Mouse (Mus musculus) neural tube, embryonic 14.5 days (tissue): ENCODE measurements around the gene Trrap. TPM values are rescaled to one million over a fixed set of nuclear protein-coding genes. Genes with fewer than 3 reads are reported as not detected.
"Not testable (repeated sequence)": the region's sequence is repeated elsewhere in the genome, so short reads cannot be mapped to it uniquely, and the experiment has no call there.

Experiments
- ATAC-seq: fragments of 200-750 bp; cut with Nextera tagmentation; 2 replicates; pipeline ENCODE4 v1.8.0; 2017; ENCODE audit warnings: low read depth, mild to moderate bottlenecking, moderate TSS enrichment, moderate library complexity
- H3K27ac ChIP-seq: fragments of 300-500 bp; sonication (generic); 2 replicates; pipeline ENCODE4 v1.5.1; 2014; ENCODE audit warnings: low read depth, mild to moderate bottlenecking, control low read depth, low read length, moderate library complexity, mixed read lengths
- H3K27me3 ChIP-seq: fragments of 300-500 bp; sonication (generic); 2 replicates; pipeline ENCODE4 v1.6.1; 2014; ENCODE audit warnings: low read length; ENCODE audit not compliant: control insufficient read depth, insufficient read depth
- H3K36me3 ChIP-seq: fragments of 300-500 bp; sonication (generic); 2 replicates; pipeline ENCODE4 v1.6.1; 2014; ENCODE audit warnings: low read length, mixed read lengths; ENCODE audit not compliant: control insufficient read depth, insufficient read depth
- H3K4me1 ChIP-seq: fragments of 300-500 bp; sonication (generic); 2 replicates; pipeline ENCODE4 v1.6.1; 2014; ENCODE audit warnings: low read length; ENCODE audit not compliant: control insufficient read depth, insufficient read depth
- H3K4me2 ChIP-seq: fragments of 300-500 bp; sonication (generic); 2 replicates; pipeline ENCODE4 v1.6.1; 2014; ENCODE audit warnings: mild to moderate bottlenecking, low read depth, low read length, control low read depth
- H3K4me3 ChIP-seq: fragments of 300-500 bp; sonication (generic); 2 replicates; pipeline ENCODE4 v1.5.1; 2014; ENCODE audit warnings: low read depth, low read length, control low read depth, mixed read lengths
- H3K9ac ChIP-seq: fragments of 300-500 bp; sonication (generic); replicated peaks from 2 replicates; pipeline ENCODE4 v1.6.1; 2014; ENCODE audit warnings: low read depth, mild to moderate bottlenecking, control low read depth, low read length, mixed read lengths
- H3K9me3 ChIP-seq: fragments of 300-500 bp; sonication (generic); 2 replicates; pipeline ENCODE4 v1.6.1; 2016; ENCODE audit warnings: low read length; ENCODE audit not compliant: control insufficient read depth
- WGBS: fragments of 180-500 bp; shearing (Covaris S2); extraction: QIAGEN DNeasy Blood & Tissue Kit; methylation state at CpG from one replicate; pipeline ENCODE4 v1.1.7; 2014; 5-methylcytosine and 5-hydroxymethylcytosine counted together
- polyA plus RNA-seq: library from polyadenylated mRNA; unstranded; fragments of >200 nt; fragmentation: Nextera tagmentation; extraction: Ambion mirVana; gene quantifications from 2 replicates; pipeline ENCODE4 v1.2.1, GENCODE M21; 2014

Gene Trrap
- polyA plus RNA-seq = 92.0 and 102 TPM in 2 replicates

DNA sequence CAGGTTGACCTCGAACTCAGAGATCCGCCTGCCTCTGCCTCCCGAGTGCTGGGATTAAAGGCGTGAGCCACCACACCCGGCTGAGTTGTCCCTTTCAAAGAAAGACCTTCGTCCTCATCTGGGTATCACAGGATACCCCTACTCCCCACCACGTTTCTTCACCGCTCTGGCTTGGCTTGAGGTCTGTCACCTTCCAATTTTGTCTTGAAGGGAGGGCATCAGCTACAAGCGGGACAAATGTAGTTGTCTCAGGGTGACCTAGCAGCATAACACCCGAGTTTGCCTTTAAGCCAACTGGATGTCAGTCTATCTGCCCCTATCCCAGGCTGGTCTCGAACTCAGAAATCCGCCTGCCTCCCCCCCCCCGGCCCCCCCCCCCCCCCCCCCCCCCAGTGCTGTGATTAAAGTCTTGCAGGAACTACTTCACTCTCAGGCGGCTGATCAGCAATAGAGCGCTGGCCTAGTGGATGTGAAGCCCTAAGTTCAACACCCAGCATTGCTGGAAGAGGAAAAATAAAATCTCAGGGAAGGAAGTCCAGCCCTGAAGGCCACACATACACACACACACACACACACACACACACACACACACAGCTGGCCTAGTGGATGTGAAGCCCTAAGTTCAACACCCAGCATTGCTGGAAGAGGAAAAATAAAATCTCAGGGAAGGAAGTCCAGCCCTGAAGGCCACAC, at the start of gene Trrap:
Trrap (plus strand) TSS at position 627 of the 693 bp plus-strand sequence.
- 86% methylated on average over 13 of the region's 15 CpGs for WGBS
- Histone ChIP-seq H3K4me2 (peak within 1 kb of the TSS; percentile 65), H3K27ac (peak within 1 kb of the TSS; percentile 97), H3K9ac (peak within 1 kb of the TSS; percentile 94), H3K4me3 (peak within 1 kb of the TSS; percentile 83)
- H3K9me3 ChIP-seq, H3K4me1 ChIP-seq, H3K27me3 ChIP-seq, H3K36me3 ChIP-seq: not testable (repeated sequence)
- ATAC-seq = peak; percentile 0; the same call in 1 of the 2 replicates

DNA sequence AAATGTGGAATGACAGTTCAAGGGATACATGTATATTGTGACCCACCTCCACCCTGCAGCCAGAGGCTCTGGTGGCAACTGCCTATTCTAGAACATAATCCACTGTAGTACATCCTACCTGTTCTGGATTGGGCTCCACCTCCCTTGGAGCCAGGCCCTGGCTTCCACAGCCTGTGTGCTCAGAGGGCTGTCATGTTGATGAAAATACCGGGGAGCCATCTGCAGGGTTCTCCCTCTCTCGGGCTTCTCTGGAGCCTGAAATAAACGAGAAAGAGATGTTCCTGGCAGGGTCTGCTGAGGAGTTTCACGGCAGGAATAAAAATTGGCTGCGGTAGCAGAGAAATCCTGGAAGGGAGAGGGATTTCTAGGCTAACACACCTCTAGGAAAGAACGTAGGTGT, 47.8 kb upstream of the Trrap start:
- H3K9ac ChIP-seq = no peak overlapping the region
- WGBS = 65% methylated on average over 6 of the region's 6 CpGs
- no peak overlapping the region for H3K4me2 ChIP-seq
- ATAC-seq = no peak
- no peaks in the 10 kb centered on the region for H3K27me3 ChIP-seq
- H3K36me3 ChIP-seq = no peaks in the 10 kb centered on the region
- no peaks in the 10 kb centered on the region for H3K9me3 ChIP-seq
- no peak overlapping the region for H3K4me3 ChIP-seq
- H3K27ac ChIP-seq = no peak overlapping the region
- H3K4me1 ChIP-seq = no peaks in the 10 kb centered on the region

DNA sequence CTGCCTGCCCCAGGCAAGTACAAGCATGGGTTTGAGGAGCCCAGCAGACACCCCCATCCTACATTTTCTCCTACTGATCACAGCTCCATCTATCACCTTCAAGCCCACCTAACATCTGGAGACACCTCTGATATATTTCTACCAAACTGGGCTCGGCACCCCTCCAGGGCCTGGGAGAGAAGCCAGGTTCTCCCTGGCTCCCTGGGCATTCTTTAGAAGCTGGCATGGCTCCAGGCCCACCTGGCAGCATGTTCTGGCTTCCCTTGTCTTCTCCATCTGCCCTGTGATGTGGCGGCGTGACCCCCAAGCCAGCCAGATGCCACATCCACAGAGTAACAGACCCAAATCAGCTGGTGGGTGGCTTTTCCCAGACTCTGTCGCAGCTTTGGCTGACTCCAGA, 47.3 kb upstream of the Trrap start:
- no peak overlapping the region for H3K9ac ChIP-seq
- no peaks in the 10 kb centered on the region for H3K36me3 ChIP-seq
- no peak overlapping the region for H3K27ac ChIP-seq
- no peaks in the 10 kb centered on the region for H3K27me3 ChIP-seq
- H3K4me2 ChIP-seq = no peak overlapping the region
- no peaks in the 10 kb centered on the region for H3K9me3 ChIP-seq
- 75% methylated on average over 4 of the region's 4 CpGs for WGBS
- no peak overlapping the region for H3K4me3 ChIP-seq
- no peak for ATAC-seq
- no peaks in the 10 kb centered on the region for H3K4me1 ChIP-seq

DNA sequence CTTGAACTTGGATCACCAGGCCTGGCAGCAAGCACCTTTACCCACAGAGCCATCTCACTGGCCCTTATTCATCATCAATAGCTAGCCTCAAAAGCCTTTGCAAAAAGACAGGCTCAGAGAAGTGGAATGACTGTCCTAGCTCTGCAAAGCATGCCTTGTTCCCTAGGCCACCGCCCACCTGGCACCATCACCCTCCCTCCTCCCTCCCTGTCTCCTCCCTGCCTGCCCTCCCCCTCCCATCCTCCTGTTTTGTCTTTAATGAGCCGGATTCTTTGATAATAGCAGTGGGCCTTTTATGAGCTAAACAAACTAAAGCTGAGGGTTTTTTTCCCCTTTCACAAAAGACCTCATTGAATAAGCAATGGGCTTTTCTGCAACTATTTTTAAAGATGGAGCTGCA, 42.6 kb upstream of the Trrap start:
- Histone ChIP-seq H3K36me3 (no peaks in the 10 kb centered on the region), H3K4me2 (no peak overlapping the region), H3K9ac (no peak overlapping the region), H3K4me3 (no peak overlapping the region), H3K4me1 (no peaks in the 10 kb centered on the region), H3K9me3 (no peaks in the 10 kb centered on the region), H3K27me3 (no peaks in the 10 kb centered on the region), H3K27ac (no peak overlapping the region)
- 21% methylated on average over 2 of the region's 2 CpGs for WGBS
- no peak for ATAC-seq

DNA sequence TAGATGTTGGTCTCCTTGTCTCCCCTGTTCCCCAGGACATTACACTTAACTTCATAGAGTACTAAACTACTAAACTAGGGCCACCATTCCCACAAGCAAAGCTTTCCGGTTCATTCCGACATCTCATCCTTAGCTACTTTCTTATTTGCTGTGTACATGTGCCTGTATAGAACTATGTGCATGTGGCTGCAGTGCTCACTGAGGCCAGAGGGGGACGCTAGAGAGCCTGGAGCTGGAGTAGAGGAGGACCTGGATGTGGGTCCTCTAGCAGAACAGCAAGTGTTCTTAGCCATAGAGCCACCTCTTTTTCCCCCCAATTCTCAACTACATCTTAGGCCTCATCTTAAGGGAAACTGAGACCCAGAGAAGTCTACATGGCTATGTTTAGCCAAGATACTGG, 42.0 kb upstream of the Trrap start:
- WGBS = 89% methylated on average over 3 of the region's 3 CpGs
- no peaks in the 10 kb centered on the region for H3K27me3 ChIP-seq
- H3K9ac ChIP-seq = no peak overlapping the region
- ATAC-seq = no peak
- no peaks in the 10 kb centered on the region for H3K36me3 ChIP-seq
- no peak overlapping the region for H3K4me2 ChIP-seq
- no peaks in the 10 kb centered on the region for H3K9me3 ChIP-seq
- H3K4me3 ChIP-seq = no peak overlapping the region
- no peaks in the 10 kb centered on the region for H3K4me1 ChIP-seq
- no peak overlapping the region for H3K27ac ChIP-seq

DNA sequence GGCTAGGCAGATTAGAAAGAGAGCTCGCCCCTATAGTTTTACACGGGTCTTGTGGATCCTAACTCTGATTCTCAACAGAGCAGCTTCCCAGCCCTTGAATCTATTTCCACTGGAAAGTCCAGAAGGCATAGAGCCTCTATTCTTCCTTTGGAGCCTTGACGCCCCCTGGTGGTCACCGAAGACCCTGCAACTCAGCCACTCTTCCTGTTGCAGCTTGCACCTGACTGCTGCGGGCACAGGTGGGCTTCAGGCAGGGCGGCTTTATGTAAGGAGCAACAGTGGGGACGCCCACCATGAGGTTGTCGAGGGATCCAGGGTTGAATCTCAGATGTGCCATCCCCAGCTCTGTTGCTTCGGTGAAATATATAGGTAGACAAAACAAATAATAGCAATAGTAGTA, 40.4 kb upstream of the Trrap start:
- no peaks in the 10 kb centered on the region for H3K4me1 ChIP-seq

DNA sequence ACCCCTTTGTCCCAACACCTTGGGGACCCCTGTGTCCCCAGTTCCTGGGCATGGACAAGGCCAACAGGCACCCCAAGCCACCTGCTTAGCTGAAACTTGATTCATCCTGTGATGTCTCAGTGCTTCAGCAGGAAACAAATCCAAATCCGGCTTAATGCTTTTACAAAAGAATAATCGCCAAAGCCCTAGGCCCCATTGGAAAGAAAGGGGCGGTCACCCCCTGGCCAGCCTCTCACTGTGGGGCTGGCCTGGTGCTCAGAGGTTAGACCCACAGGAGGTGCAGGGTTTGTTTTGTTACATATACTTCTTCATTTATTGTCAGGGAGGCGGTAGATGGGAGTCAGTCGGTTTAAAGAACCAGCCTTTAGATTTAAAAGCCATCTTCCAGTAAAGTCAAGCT, 39.3 kb upstream of the Trrap start:
- Histone ChIP-seq H3K9ac (no peak overlapping the region), H3K27ac (no peak overlapping the region), H3K4me1 (no peaks in the 10 kb centered on the region), H3K27me3 (no peaks in the 10 kb centered on the region), H3K4me3 (no peak overlapping the region), H3K9me3 (no peaks in the 10 kb centered on the region), H3K4me2 (no peak overlapping the region), H3K36me3 (no peaks in the 10 kb centered on the region)
- 32% methylated on average over 5 of the region's 5 CpGs for WGBS
- ATAC-seq = no peak

More for the DNA sequence above, 40.4 kb upstream of the Trrap start:
- no peak overlapping the region for H3K4me3 ChIP-seq
- no peak overlapping the region for H3K9ac ChIP-seq
- WGBS = 10% methylated on average over 9 of the region's 9 CpGs
- no peak overlapping the region for H3K4me2 ChIP-seq
- no peaks in the 10 kb centered on the region for H3K9me3 ChIP-seq
- peak; percentile 51; the same call in 1 of the 2 replicates for ATAC-seq
- H3K27ac ChIP-seq = no peak overlapping the region
- H3K36me3 ChIP-seq = no peaks in the 10 kb centered on the region
- H3K27me3 ChIP-seq = no peaks in the 10 kb centered on the region

DNA sequence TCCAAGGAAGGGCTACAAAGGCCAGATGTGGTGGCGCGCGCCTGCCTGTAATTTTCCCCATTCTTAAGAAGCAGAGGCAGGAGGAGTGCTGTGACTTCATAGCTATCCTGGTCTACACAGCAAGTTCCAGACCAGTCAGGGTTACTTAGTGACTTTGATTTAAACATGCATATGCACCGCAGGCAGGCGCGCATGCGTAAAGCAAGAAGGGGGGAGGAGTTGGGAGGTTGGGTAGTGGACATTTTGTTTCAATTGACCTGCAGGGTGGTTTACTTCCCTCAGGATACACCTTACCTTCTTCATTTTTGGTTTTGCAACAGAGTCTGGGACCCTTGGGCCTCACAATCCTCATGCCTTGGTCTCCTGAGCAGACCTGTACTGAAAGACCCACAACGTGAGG, 38.3 kb upstream of the Trrap start:
- Histone ChIP-seq H3K4me1 (no peaks in the 10 kb centered on the region), H3K27me3 (no peaks in the 10 kb centered on the region), H3K4me3 (no peak overlapping the region), H3K4me2 (no peak overlapping the region), H3K9me3 (no peaks in the 10 kb centered on the region), H3K36me3 (no peaks in the 10 kb centered on the region), H3K9ac (no peak overlapping the region), H3K27ac (no peak overlapping the region)
- 86% methylated on average over 8 of the region's 8 CpGs for WGBS
- ATAC-seq = no peak

DNA sequence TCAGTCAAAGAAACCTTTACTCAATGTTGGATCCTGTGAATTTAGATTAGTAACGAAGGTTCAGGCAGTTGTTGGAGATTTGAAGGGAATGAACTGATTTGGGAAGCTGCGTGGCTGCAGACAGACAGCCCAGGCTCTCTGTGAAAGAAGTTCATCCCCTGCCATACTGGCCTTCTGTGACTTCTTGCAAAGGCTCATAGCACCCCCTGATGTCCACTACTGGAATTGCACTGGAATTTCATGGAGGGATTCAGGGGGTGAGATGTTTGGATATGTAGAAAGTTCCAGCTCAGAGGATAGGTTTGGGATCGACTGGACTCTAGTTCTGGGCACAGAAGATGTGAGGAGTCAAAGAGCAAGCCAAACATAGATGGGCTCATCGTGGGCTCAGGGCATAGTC, 33.6 kb upstream of the Trrap start:
- H3K36me3 ChIP-seq = 0 out of 2 replicates have a peak, but pooled peaks cover 3% of the 10 kb centered on the region
- WGBS = 30% methylated on average over 4 of the region's 4 CpGs
- H3K4me2 ChIP-seq = no peak overlapping the region
- H3K4me3 ChIP-seq = no peak overlapping the region
- no peaks in the 10 kb centered on the region for H3K27me3 ChIP-seq
- H3K4me1 ChIP-seq = no peaks in the 10 kb centered on the region
- no peak overlapping the region for H3K9ac ChIP-seq
- H3K9me3 ChIP-seq = no peaks in the 10 kb centered on the region
- no peak for ATAC-seq
- no peak overlapping the region for H3K27ac ChIP-seq
